In genomic region chr13:55445361-55446091, GRCm38 (mm10) we compare ENCODE assay signal across 1 mouse cellular context.
TF ChIP-seq lines count a peak whose summit lies in the region.

No protein-coding gene starts in this region.

TF ChIP-seq in MEL, 35 proteins besides CTCF, POLR2A, EP300 and RAD21 (continued from another document):
- no peak for TF ChIP-seq TAL1 (IDR thresholded peaks at IDR 0.05; ENCODE audit: low read length)
- TF ChIP-seq CHD1 (IDR thresholded peaks at IDR 0.05; ENCODE audit: low read depth, low read length): no peak
- TF ChIP-seq SMC3 (IDR thresholded peaks at IDR 0.05; ENCODE audit: low read depth, low read length): no peak
- no peak; the same call in 1 of the 2 replicates for TF ChIP-seq E2F4 (IDR thresholded peaks at IDR 0.05; ENCODE audit: borderline replicate concordance, low read depth, low read length)
- TF ChIP-seq POLR2AphosphoS5 (IDR thresholded peaks at IDR 0.05; ENCODE audit: borderline replicate concordance, low read depth, low read length): no peak
- no peak for TF ChIP-seq KAT2A (conservative IDR thresholded peaks at IDR 0.05; ENCODE audit: low read depth, low read length)
- peak; percentile 78 for TF ChIP-seq MAZ (IDR thresholded peaks at IDR 0.05; ENCODE audit: low read depth, low read length)
- TF ChIP-seq MYC (IDR thresholded peaks at IDR 0.05; ENCODE audit: low read depth, low read length): peak; percentile 65; the same call in 1 of the 2 replicates
- TF ChIP-seq ZC3H11A (IDR thresholded peaks at IDR 0.05; ENCODE audit: low read depth, low read length): no peak
- no peak for TF ChIP-seq POLR2AphosphoS2 (IDR thresholded peaks at IDR 0.05; ENCODE audit: low read length)
- TF ChIP-seq ELF1 (IDR thresholded peaks at IDR 0.05; ENCODE audit: low read depth, low read length): 0 out of 2 replicates have a peak, but pooled peaks have one; percentile 12
- TF ChIP-seq RCOR1 (IDR thresholded peaks at IDR 0.05; ENCODE audit: low read depth, low read length): no peak
- peak; percentile 50; the same call in 1 of the 2 replicates for TF ChIP-seq HCFC1 (IDR thresholded peaks at IDR 0.05; ENCODE audit: low read depth, low read length)
- TF ChIP-seq SIN3A (IDR thresholded peaks at IDR 0.05; ENCODE audit: low read length): peak; percentile 66; the same call in 1 of the 2 replicates
- TF ChIP-seq CHD2 (IDR thresholded peaks at IDR 0.05; ENCODE audit: low read length): no peak
- no peak for TF ChIP-seq ZMIZ1 (IDR thresholded peaks at IDR 0.05; ENCODE audit: low read depth, low read length)
- TF ChIP-seq GABPA (IDR thresholded peaks at IDR 0.05; ENCODE audit: low read depth, low read length): no peak
- no peak for TF ChIP-seq MEF2A (IDR thresholded peaks at IDR 0.05; ENCODE audit: extremely low read depth, insufficient replicate concordance, low read depth, low read length, poor library complexity, severe bottlenecking)
